Mouse (Mus musculus): ENCODE measurements at regions not wholly inside any gene's neighbourhood (a gene's known extent, or its start where the extent isn't known, plus 50 kb on each side); places are given as distances from the start of the nearest gene placed in this dataset.
A peak's percentile ranks its signal among the peaks of the same experiment; 100 is the strongest.
"Not testable (repeated sequence)": the region's sequence is repeated elsewhere in the genome, so short reads cannot be mapped to it uniquely, and the experiment has no call there.

DNA sequence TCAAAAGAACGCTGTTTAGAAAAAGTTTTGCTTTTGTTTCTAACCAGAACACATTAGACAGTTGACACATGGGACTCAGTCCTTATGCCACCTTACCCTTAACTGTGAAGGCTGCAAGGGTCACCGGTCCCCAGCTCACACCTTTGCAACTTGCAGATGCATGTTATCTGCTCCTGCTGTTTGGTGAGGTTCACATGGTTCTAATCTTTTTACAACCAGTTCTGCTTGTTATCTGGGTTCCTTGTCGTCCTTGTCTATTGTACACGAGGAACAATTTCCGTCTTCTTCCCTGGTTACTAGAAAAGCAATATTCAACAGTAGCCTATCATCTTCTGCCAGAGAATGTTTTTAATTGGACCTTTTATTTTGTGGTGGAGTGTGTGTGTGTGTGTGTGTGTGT lies 200.8 kb downstream of the Gm21738 start:
- not testable (repeated sequence) for DNase-seq

DNA sequence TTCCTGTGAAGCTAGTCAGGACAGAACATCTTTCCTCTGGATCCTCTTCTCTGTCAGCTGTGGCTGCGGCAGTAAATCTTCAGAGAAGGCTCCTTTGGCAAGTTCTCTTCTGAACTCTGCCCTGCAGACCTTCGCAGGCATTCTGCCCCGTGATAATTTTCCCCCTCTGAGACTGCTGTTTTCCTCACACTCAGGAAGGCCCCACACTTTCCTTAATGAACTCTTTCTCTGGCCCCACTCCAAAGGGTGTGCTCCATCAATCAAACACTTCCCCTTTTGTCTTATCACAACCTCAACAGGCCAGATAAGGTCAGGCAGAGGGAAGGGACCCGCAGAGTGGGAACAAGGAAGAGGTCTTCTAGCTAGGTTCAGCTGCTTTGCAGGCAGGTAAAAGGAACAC lies 210.2 kb downstream of the Gm21738 start:
- peak; percentile 3 for DNase-seq

DNA sequence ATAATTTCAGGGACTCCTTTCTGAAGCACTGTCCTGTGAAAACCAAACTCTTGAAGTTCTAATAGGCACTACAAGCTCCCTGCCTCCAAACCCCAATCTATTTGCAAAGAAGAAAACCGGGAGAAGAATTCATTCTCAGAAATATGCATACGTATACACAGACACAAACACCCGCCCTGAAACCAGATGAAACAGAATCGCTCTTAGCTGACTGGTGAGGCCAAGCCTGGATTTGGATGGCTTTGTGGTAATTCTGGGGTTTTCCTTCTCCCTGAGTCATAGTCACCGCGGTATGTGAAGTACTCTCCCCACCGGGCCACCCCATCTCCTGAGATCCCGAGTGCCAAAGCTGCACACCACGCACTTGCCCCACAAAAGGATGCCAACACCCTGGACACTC lies 238.5 kb downstream of the Gm21738 start:
- not testable (repeated sequence) for DNase-seq

DNA sequence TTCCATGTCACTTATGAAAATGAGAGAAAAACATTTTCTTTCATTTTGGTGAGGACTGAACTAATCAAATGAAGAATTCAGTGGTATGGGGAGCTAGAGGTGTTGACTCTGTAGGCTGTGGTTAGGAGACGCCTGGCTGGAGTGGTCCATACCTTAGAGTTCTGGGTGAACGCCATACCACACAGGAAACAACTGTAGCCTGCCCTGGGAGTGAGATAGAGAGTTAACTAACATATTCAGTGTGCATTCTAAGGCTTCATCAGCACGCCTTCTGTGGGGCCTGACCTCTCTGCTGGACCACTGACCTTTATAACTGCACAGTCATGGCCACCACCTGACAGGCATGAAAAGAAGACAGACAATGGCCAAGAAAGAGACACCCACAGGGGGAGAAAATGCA lies 240.7 kb downstream of the Gm21738 start:
- DNase-seq: not testable (repeated sequence)

DNA sequence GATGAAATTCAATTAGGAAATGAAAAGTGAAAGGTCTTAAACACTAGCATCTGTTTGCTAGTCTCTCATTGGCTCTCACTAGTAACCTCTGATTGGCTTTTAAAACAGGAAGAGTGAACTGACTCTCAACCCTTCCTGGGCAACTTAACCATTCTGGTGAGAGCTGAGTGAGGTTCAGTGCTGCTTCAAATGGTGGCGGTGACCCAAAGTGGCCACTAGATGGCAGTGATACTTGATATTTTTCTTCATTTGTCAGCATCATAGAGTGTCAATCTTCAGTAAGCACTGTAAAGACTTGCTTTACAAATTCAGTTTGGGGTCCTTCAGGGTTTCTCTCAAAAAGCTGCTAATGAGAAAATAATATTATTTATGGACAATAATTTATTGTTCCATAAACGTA lies 243.4 kb downstream of the Gm21738 start:
- no peak for DNase-seq

DNA sequence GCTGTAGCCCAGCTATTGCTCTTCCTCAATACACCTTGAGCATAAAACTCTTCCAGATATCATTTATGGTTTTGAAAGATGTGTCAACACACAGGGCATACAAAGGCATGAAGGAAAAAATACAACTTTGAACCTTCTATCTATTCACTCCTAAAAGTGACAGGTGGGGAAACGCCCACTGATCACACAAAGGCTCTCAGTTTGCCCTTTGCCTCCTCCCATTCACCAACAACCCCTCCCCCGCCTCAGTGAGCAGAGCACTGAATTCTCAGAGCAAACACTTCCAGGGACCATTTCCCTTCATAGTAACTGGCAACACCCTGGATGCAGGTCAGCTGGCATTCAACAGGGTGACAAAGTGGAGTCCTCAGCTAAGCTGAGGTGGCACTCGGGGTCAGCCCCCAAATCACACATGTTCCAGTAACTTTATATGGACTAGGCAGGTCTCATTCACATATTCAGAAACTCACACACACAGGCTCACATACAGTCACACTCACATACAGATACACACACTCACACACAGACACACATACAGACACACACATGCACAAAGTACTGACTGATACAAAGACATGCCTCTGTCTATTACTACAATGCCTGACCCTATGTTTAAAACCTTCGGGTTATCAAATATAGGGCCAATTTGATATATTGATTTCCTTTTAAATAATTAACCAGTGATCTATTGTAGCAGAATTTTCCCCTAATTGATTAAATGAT lies 248.3 kb downstream of the Gm21738 start:
- DNase-seq: not testable (repeated sequence)

DNA sequence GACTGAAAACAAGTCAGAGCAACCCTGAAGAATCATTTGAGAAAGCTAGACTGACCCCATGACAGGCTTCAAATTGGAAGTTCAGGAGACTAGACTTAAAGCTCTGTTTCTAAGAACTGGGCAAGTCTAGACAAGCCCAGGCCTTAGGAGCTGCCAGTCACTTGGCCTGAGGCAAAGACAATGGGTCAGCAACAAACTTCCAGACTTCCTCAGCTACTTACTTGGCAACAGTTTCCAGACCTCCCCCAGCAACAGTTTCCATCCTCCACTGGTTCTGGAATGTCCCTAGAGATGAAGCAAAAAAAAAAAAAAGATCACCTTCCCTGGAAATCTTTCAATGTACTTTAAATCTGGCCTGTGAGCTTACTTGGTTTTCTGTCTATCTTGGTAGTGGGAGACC lies 251.9 kb downstream of the Gm21738 start:
- no peak for DNase-seq

DNA sequence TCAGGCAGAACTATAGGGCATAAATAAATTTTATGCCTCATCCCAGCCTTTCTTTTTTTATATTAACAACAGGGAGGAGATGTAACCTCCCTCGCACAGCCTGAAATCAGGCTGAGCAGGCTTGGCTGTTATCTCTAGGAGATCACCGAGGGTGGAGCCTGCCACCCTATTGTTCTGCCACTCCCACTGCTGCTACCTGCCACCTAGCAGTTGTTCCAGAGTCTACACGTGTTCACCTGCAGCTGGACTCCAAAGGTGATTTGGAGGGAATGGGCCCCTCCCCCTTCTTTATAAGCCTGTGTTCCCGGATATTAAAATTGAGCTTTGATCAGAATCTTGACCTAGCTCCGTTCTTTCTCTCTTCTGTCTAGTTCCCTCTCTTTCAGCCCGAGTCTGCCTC lies 245.8 kb upstream of the Ube2e2 start:
- not testable (repeated sequence) for DNase-seq

DNA sequence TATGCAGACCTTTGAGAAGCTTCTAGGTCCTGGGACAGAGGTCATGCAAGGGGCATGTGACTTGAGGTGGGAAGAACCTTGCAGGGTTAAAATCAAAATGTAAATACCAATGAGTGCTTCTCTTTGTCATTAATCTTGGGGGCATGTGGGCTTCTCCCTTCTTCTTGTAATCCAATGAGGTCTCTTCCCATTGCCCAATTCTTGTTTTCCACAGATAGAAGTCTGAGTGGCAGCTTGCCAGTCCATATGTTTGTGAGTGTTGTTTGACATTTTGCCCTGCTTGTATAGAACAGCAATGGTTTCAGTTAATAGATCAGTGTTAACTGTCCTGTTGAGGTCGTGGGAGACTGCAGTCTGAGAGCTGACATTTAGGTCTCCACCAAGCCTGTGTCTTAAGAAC lies 237.5 kb upstream of the Ube2e2 start:
- DNase-seq: no peak

Measured in adrenal gland, adult 8-10 months (tissue).